Mouse (Mus musculus) CH12.LX (cell line): ENCODE results near the gene Olfr1238. TPM values are rescaled to one million over a fixed set of nuclear protein-coding genes. Genes with fewer than 3 reads are reported as not detected.

Experiments
- DNase-seq: peaks from one replicate; pipeline ENCODE4 v3.0.0-alpha.2; 2013; ENCODE audit errors: extremely low read depth
- H3K27ac ChIP-seq: 2 replicates; pipeline ENCODE4 v1.5.1; 2012; ENCODE audit warnings: low read depth, mild to moderate bottlenecking, control low read depth, moderate library complexity; ENCODE audit not compliant: insufficient read depth
- H3K27me3 ChIP-seq: replicated peaks from 2 replicates; pipeline ENCODE3; 2012; ENCODE audit warnings: inconsistent platforms
- H3K36me3 ChIP-seq, 2 experiments: replicated peaks in 1 of 2; 2 replicates each; pipeline versions ENCODE3 to v1.6.1; 2012; ENCODE audit warnings: inconsistent platforms in 1 of 2, low read length in 1 of 2, mild to moderate bottlenecking in 1 of 2, mixed read lengths in 1 of 2, moderate library complexity in 1 of 2; ENCODE audit not compliant: control insufficient read depth in 1 of 2, insufficient read depth in 1 of 2
- H3K4me1 ChIP-seq, 2 experiments: 2 replicates each; pipeline ENCODE4 v1.6.1; 2012; ENCODE audit warnings: inconsistent platforms in 1 of 2, moderate library complexity in 1 of 2; ENCODE audit not compliant: insufficient read depth in 2 of 2, control insufficient read depth in 1 of 2
- H3K4me2 ChIP-seq: 2 replicates; pipeline ENCODE4 v1.6.1; 2012; ENCODE audit warnings: low read depth, mild to moderate bottlenecking, control low read depth; ENCODE audit not compliant: poor library complexity, insufficient read depth, severe bottlenecking
- H3K4me3 ChIP-seq, 3 experiments: fragments of 150-350 bp in 1 of 3; sonication (generic) in 1 of 3; replicated peaks in 1 of 3; 2 replicates each; pipeline versions ENCODE3 to v1.5.1; 2011 to 2012; ENCODE audit warnings: low read depth in 2 of 3, low read length in 2 of 3, mild to moderate bottlenecking in 2 of 3, moderate library complexity in 2 of 3, control low read depth in 1 of 3, improper control_type of control experiment in 1 of 3, inconsistent platforms in 1 of 3, mixed read lengths in 1 of 3; ENCODE audit not compliant: poor library complexity in 1 of 3
- H3K79me2 ChIP-seq: replicated peaks from 2 replicates; pipeline ENCODE4 v1.6.1; 2012; ENCODE audit warnings: mild to moderate bottlenecking, moderate library complexity; ENCODE audit not compliant: control insufficient read depth, poor library complexity, insufficient read depth, severe bottlenecking; ENCODE audit errors: extremely low read depth
- H3K9ac ChIP-seq: 2 replicates; pipeline ENCODE4 v1.6.1; 2012; ENCODE audit warnings: low read depth, mild to moderate bottlenecking, control low read depth, moderate library complexity; ENCODE audit not compliant: insufficient read depth
- H3K9me3 ChIP-seq: replicated peaks from 2 replicates; pipeline ENCODE3; 2012; ENCODE audit warnings: low read length, inconsistent platforms, mixed read lengths
- ELF1 ChIP-seq: IDR thresholded peaks from 2 replicates; pipeline ENCODE4 v1.6.1; 2014; ENCODE audit warnings: low read depth, mild to moderate bottlenecking, inconsistent platforms, low read length, improper control_type of control experiment
- ETS1 ChIP-seq: conservative IDR thresholded peaks from 2 replicates; pipeline ENCODE4 v1.6.1; 2012; ENCODE audit warnings: low read depth, mild to moderate bottlenecking, inconsistent platforms, low read length, improper control_type of control experiment, moderate library complexity
- JUN ChIP-seq: IDR thresholded peaks from 2 replicates; pipeline ENCODE4 v1.6.1; 2011; ENCODE audit warnings: low read depth, mild to moderate bottlenecking, low read length, improper control_type of control experiment, moderate library complexity; ENCODE audit not compliant: insufficient read depth
- JUND ChIP-seq: conservative IDR thresholded peaks from 2 replicates; pipeline ENCODE4 v1.6.1; 2011; ENCODE audit warnings: low read depth, low read length, improper control_type of control experiment
- MAZ ChIP-seq: IDR thresholded peaks from 2 replicates; pipeline ENCODE4 v1.6.1; 2012; ENCODE audit warnings: low read depth, mild to moderate bottlenecking, inconsistent platforms, low read length, improper control_type of control experiment, moderate library complexity
- MEF2A ChIP-seq: IDR thresholded peaks from 2 replicates; pipeline ENCODE4 v1.6.1; 2014; ENCODE audit warnings: low read depth, mild to moderate bottlenecking, inconsistent platforms, low read length, improper control_type of control experiment, borderline replicate concordance
- MXI1 ChIP-seq: IDR thresholded peaks from 2 replicates; pipeline ENCODE4 v1.6.1; 2011; ENCODE audit warnings: mild to moderate bottlenecking, low read depth, low read length, improper control_type of control experiment
- MYC ChIP-seq: IDR thresholded peaks from 2 replicates; pipeline ENCODE4 v1.6.1; 2011; ENCODE audit warnings: low read depth, mild to moderate bottlenecking, improper control_type of control experiment, low read length
- NRF1 ChIP-seq: IDR thresholded peaks from 2 replicates; pipeline ENCODE4 v1.6.1; 2014; ENCODE audit warnings: low read depth, mild to moderate bottlenecking, inconsistent platforms, low read length, improper control_type of control experiment, moderate library complexity
- RAD21 ChIP-seq: IDR thresholded peaks from 2 replicates; pipeline ENCODE4 v1.6.1; 2011; ENCODE audit warnings: low read depth, mild to moderate bottlenecking, low read length, improper control_type of control experiment, moderate library complexity
- SMC3 ChIP-seq: IDR thresholded peaks from 2 replicates; pipeline ENCODE4 v1.6.1; 2011; ENCODE audit warnings: low read depth, low read length, improper control_type of control experiment
- TCF12 ChIP-seq: IDR thresholded peaks from 2 replicates; pipeline ENCODE4 v1.6.1; 2014; ENCODE audit warnings: low read depth, mild to moderate bottlenecking, inconsistent platforms, low read length, improper control_type of control experiment
- USF1 ChIP-seq: IDR thresholded peaks from 2 replicates; pipeline ENCODE4 v1.6.1; 2014; ENCODE audit warnings: low read depth, mild to moderate bottlenecking, inconsistent platforms, low read length, improper control_type of control experiment
- USF2 ChIP-seq: conservative IDR thresholded peaks from 2 replicates; pipeline ENCODE4 v1.6.1; 2011; ENCODE audit warnings: low read depth, low read length, improper control_type of control experiment
- ZNF384 ChIP-seq: IDR thresholded peaks from 2 replicates; pipeline ENCODE4 v1.6.1; 2012; ENCODE audit warnings: low read depth, low read length, improper control_type of control experiment, inconsistent platforms
- dilution Hi-C: fragments of 300-500 bp; cut with MboI; formaldehyde crosslinking; loops from 2 replicates; pipeline ENCODE4 v1.14.3; 2020; ENCODE audit warnings: low sequenced_read_pairs; ENCODE audit not compliant: extremely low pct_unique_long_range_greater_than_20kb, extremely low pct_ligation_motif_present
- in situ Hi-C: fragments of 300-500 bp; cut with MboI; formaldehyde crosslinking; loops from 3 replicates; pipeline ENCODE4 v1.14.3; 2019; ENCODE audit warnings: low sequenced_read_pairs, low pct_ligation_motif_present, low pct_unique_long_range_greater_than_20kb, mixed read lengths
- polyA plus RNA-seq: library from polyadenylated mRNA; unstranded; fragments of >175 nt; gene quantifications from 2 replicates; pipeline ENCODE4 v1.2.1, GENCODE M21; 2012; ENCODE audit warnings: low read depth; ENCODE audit not compliant: insufficient read length
- total RNA-seq, 2 experiments: library from RNA; depleted of rRNA; stranded (reverse); fragments of 300-350 nt in 1 of 2; fragments of >200 nt in 1 of 2; gene quantifications; 2 replicates each; pipeline ENCODE4 v1.2.3; 2012 to 2014

Gene Olfr1238
- total and polyA plus RNA-seq, 3 experiments, result not detected

DNA sequence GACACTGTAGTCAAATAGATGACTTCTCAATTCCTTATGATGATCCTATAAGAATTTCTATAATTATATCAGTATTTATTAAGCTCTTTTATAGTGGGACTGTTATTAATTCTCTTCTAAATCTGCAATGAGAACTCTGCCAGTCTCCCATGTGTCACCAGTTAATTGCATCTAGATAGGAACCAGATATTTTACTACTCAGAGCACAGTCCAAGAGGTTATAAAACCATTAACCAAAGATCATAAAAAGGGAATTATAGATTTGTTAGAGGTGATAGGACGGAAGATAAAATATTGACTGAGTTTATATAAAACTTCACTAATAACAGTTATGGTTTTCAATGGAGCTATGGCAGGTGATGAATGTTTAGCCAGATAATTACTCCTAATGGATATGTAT lies 8.6 kb downstream of the Olfr1238 start:
- Histone ChIP-seq H3K4me1 (no peaks in the 10 kb centered on the region), H3K27ac (no peak overlapping the region), H3K27me3 (no peaks in the 10 kb centered on the region), H3K36me3 (no peaks in the 10 kb centered on the region), H3K4me3 (no peak overlapping the region), H3K9ac (no peak overlapping the region), H3K9me3 (peaks cover 20% of the 10 kb centered on the region), H3K79me2 (no peaks in the 10 kb centered on the region), H3K4me2 (no peak overlapping the region)
- no peak for DNase-seq
- dilution Hi-C loops (no loop called here), in situ Hi-C loops (no loop called here)
- TF ChIP-seq ELF1 (no peak), JUN (no peak), MEF2A (no peak), MAZ (no peak), TCF12 (no peak), JUND (no peak), NRF1 (no peak), RAD21 (no peak), ETS1 (no peak), ZNF384 (no peak), SMC3 (no peak), USF1 (no peak)

DNA sequence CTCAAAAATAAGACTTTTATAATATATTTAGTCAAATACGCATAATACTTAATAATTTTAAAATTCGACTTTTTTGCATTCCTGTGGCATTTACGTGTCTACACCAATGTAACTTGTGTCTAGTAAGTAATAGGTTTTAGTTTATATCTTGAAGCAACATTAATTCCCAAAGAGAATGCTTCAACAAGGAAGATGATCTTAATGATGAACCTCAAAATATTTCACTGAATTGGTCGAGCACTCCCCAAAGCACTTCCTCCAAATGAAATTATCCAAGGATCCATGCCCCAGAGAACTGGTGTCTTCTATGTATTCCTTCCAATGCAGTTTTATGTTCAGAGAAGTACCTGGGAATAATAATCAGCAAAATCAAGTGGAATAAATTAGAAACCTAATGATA lies 44.7 kb downstream of the Olfr1238 start, which contains the start of gene Olfr1234:
Gene Olfr1234 (minus strand): TSS at position 101 of the 400 bp plus-strand sequence.
- dilution Hi-C loops (no loop called here), in situ Hi-C loops (no loop called here)

More for the DNA sequence above, 44.7 kb downstream of the Olfr1238 start, which contains the start of gene Olfr1234:
- no peak for TF ChIP-seq MYC
- no peak for TF ChIP-seq MXI1
- no peak for TF ChIP-seq USF2
- no peak for TF ChIP-seq SMC3
- TF ChIP-seq ZNF384, result no peak
- no peak for TF ChIP-seq MAZ
- H3K79me2 ChIP-seq, result no peaks in the 10 kb centered on the region
- H3K27me3 ChIP-seq, result no peaks in the 10 kb centered on the region
- H3K4me2 ChIP-seq, result no peak within 1 kb of the TSS
- H3K4me3 ChIP-seq, result no peak within 1 kb of the TSS
- DNase-seq, result no peak
- H3K9ac ChIP-seq, result no peak within 1 kb of the TSS
- H3K4me1 ChIP-seq, result no peaks in the 10 kb centered on the region
- no peaks in the 10 kb centered on the region for H3K36me3 ChIP-seq
- H3K27ac ChIP-seq, result no peak within 1 kb of the TSS
- peaks cover 15% of the 10 kb centered on the region for H3K9me3 ChIP-seq

Other genes with a start within 250 kb of the Olfr1238 start
- not detected in 2 replicates for gene Olfr1224-ps1, start 245.6 kb downstream of the Olfr1238 start, total RNA-seq (2012; rRNA removed)
- not detected in 2 replicates for gene Olfr1224-ps1, start 245.6 kb downstream of the Olfr1238 start, total RNA-seq (2014; rRNA removed)
- gene Olfr1224-ps1, start 245.6 kb downstream of the Olfr1238 start, polyA plus RNA-seq, result not detected in 2 replicates
- gene Olfr1225, start 235.0 kb downstream of the Olfr1238 start, total RNA-seq (2012; rRNA removed), result not detected in 2 replicates
- gene Olfr1225, start 235.0 kb downstream of the Olfr1238 start, total RNA-seq (2014; rRNA removed), result not detected in 2 replicates
- not detected in 2 replicates for gene Olfr1225, start 235.0 kb downstream of the Olfr1238 start, polyA plus RNA-seq
- gene Olfr1226, start 209.6 kb downstream of the Olfr1238 start, total RNA-seq (2012; rRNA removed), result not detected in 2 replicates
- not detected in 2 replicates for gene Olfr1226, start 209.6 kb downstream of the Olfr1238 start, total RNA-seq (2014; rRNA removed)
- not detected in 2 replicates for gene Olfr1226, start 209.6 kb downstream of the Olfr1238 start, polyA plus RNA-seq
- gene Olfr1228, start 155.6 kb downstream of the Olfr1238 start, total RNA-seq (2012; rRNA removed), result not detected in 2 replicates
- gene Olfr1228, start 155.6 kb downstream of the Olfr1238 start, total RNA-seq (2014; rRNA removed), result not detected in 2 replicates
- not detected in 2 replicates for gene Olfr1228, start 155.6 kb downstream of the Olfr1238 start, polyA plus RNA-seq
- gene Olfr1229, start 121.7 kb downstream of the Olfr1238 start, total RNA-seq (2012; rRNA removed), result not detected in 2 replicates
- not detected in 2 replicates for gene Olfr1229, start 121.7 kb downstream of the Olfr1238 start, total RNA-seq (2014; rRNA removed)
- gene Olfr1229, start 121.7 kb downstream of the Olfr1238 start, polyA plus RNA-seq, result not detected in 2 replicates
- not detected in 2 replicates for gene Olfr1230, start 112.4 kb downstream of the Olfr1238 start, total RNA-seq (2012; rRNA removed)
- gene Olfr1230, start 112.4 kb downstream of the Olfr1238 start, total RNA-seq (2014; rRNA removed), result not detected in 2 replicates
- not detected in 2 replicates for gene Olfr1230, start 112.4 kb downstream of the Olfr1238 start, polyA plus RNA-seq
- not detected in 2 replicates for gene Olfr1231, start 102.6 kb downstream of the Olfr1238 start, total RNA-seq (2012; rRNA removed)
- not detected in 2 replicates for gene Olfr1231, start 102.6 kb downstream of the Olfr1238 start, total RNA-seq (2014; rRNA removed)
- not detected in 2 replicates for gene Olfr1231, start 102.6 kb downstream of the Olfr1238 start, polyA plus RNA-seq
- gene Olfr1232, start 80.0 kb downstream of the Olfr1238 start, total RNA-seq (2012; rRNA removed), result not detected in 2 replicates
- not detected in 2 replicates for gene Olfr1232, start 80.0 kb downstream of the Olfr1238 start, total RNA-seq (2014; rRNA removed)
- not detected in 2 replicates for gene Olfr1232, start 80.0 kb downstream of the Olfr1238 start, polyA plus RNA-seq
- gene Olfr1233, start 67.3 kb downstream of the Olfr1238 start, total RNA-seq (2012; rRNA removed), result not detected in 2 replicates
- not detected in 2 replicates for gene Olfr1233, start 67.3 kb downstream of the Olfr1238 start, total RNA-seq (2014; rRNA removed)
- not detected in 2 replicates for gene Olfr1233, start 67.3 kb downstream of the Olfr1238 start, polyA plus RNA-seq
- gene Olfr1234, start 44.8 kb downstream of the Olfr1238 start, total RNA-seq (2012; rRNA removed), result not detected in 2 replicates
- gene Olfr1234, start 44.8 kb downstream of the Olfr1238 start, total RNA-seq (2014; rRNA removed), result not detected in 2 replicates
- not detected in 2 replicates for gene Olfr1234, start 44.8 kb downstream of the Olfr1238 start, polyA plus RNA-seq
- gene Olfr1239, start 10.7 kb upstream of the Olfr1238 start, total RNA-seq (2012; rRNA removed), result not detected in 2 replicates
- gene Olfr1239, start 10.7 kb upstream of the Olfr1238 start, total RNA-seq (2014; rRNA removed), result not detected in 2 replicates
- gene Olfr1239, start 10.7 kb upstream of the Olfr1238 start, polyA plus RNA-seq, result not detected in 2 replicates
- gene Olfr1240, start 33.3 kb upstream of the Olfr1238 start, total RNA-seq (2012; rRNA removed), result not detected in 2 replicates
- gene Olfr1240, start 33.3 kb upstream of the Olfr1238 start, total RNA-seq (2014; rRNA removed), result not detected in 2 replicates
- not detected in 2 replicates for gene Olfr1240, start 33.3 kb upstream of the Olfr1238 start, polyA plus RNA-seq
- not detected in 2 replicates for gene Olfr1241, start 77.5 kb upstream of the Olfr1238 start, total RNA-seq (2012; rRNA removed)
- not detected in 2 replicates for gene Olfr1241, start 77.5 kb upstream of the Olfr1238 start, total RNA-seq (2014; rRNA removed)
- not detected in 2 replicates for gene Olfr1241, start 77.5 kb upstream of the Olfr1238 start, polyA plus RNA-seq
- not detected in 2 replicates for gene Olfr1242, start 88.7 kb upstream of the Olfr1238 start, total RNA-seq (2012; rRNA removed)
- not detected in 2 replicates for gene Olfr1242, start 88.7 kb upstream of the Olfr1238 start, total RNA-seq (2014; rRNA removed)
- gene Olfr1242, start 88.7 kb upstream of the Olfr1238 start, polyA plus RNA-seq, result not detected in 2 replicates
- not detected in 2 replicates for gene Olfr1243, start 121.8 kb upstream of the Olfr1238 start, total RNA-seq (2012; rRNA removed)
- gene Olfr1243, start 121.8 kb upstream of the Olfr1238 start, total RNA-seq (2014; rRNA removed), result not detected in 2 replicates
- not detected in 2 replicates for gene Olfr1243, start 121.8 kb upstream of the Olfr1238 start, polyA plus RNA-seq
- gene Olfr1245, start 168.8 kb upstream of the Olfr1238 start, total RNA-seq (2012; rRNA removed), result not detected in 2 replicates
- gene Olfr1245, start 168.8 kb upstream of the Olfr1238 start, total RNA-seq (2014; rRNA removed), result not detected in 2 replicates
- gene Olfr1245, start 168.8 kb upstream of the Olfr1238 start, polyA plus RNA-seq, result not detected in 2 replicates
- not detected in 2 replicates for gene Olfr1246, start 183.5 kb upstream of the Olfr1238 start, total RNA-seq (2012; rRNA removed)
- not detected in 2 replicates for gene Olfr1246, start 183.5 kb upstream of the Olfr1238 start, total RNA-seq (2014; rRNA removed)
- gene Olfr1246, start 183.5 kb upstream of the Olfr1238 start, polyA plus RNA-seq, result not detected in 2 replicates
- gene Olfr1247, start 204.5 kb upstream of the Olfr1238 start, total RNA-seq (2012; rRNA removed), result not detected in 2 replicates
- gene Olfr1247, start 204.5 kb upstream of the Olfr1238 start, total RNA-seq (2014; rRNA removed), result not detected in 2 replicates
- gene Olfr1247, start 204.5 kb upstream of the Olfr1238 start, polyA plus RNA-seq, result not detected in 2 replicates
- gene Olfr1248, start 208.6 kb upstream of the Olfr1238 start, total RNA-seq (2012; rRNA removed), result not detected in 2 replicates
- not detected in 2 replicates for gene Olfr1248, start 208.6 kb upstream of the Olfr1238 start, total RNA-seq (2014; rRNA removed)
- not detected in 2 replicates for gene Olfr1248, start 208.6 kb upstream of the Olfr1238 start, polyA plus RNA-seq
- gene Olfr1249, start 225.3 kb upstream of the Olfr1238 start, total RNA-seq (2012; rRNA removed), result not detected in 2 replicates
- not detected in 2 replicates for gene Olfr1249, start 225.3 kb upstream of the Olfr1238 start, total RNA-seq (2014; rRNA removed)
- gene Olfr1249, start 225.3 kb upstream of the Olfr1238 start, polyA plus RNA-seq, result not detected in 2 replicates